Mouse (Mus musculus) kidney, embryonic 14.5 days (tissue): ENCODE data around the gene Prmt3. TPM values are rescaled to one million over a fixed set of nuclear protein-coding genes. Genes with fewer than 3 reads are reported as not detected.

Source experiments
- ATAC-seq: fragments of 200-750 bp; cut with Nextera tagmentation; 2 replicates; pipeline ENCODE4 v1.8.0; 2017; ENCODE audit warnings: moderate number of reproducible peaks, mild to moderate bottlenecking, moderate TSS enrichment, moderate library complexity; ENCODE audit not compliant: low FRiP score, low TSS enrichment
- H3K27ac ChIP-seq: fragments of 300-500 bp; sonication (generic); 2 replicates; pipeline ENCODE4 v1.5.1; 2014; ENCODE audit warnings: low read depth, mild to moderate bottlenecking, low read length, moderate library complexity, mixed read lengths
- H3K27me3 ChIP-seq: fragments of 300-500 bp; sonication (generic); 2 replicates; pipeline ENCODE4 v1.6.1; 2014; ENCODE audit warnings: mild to moderate bottlenecking, low read length; ENCODE audit not compliant: control insufficient read depth, insufficient read depth
- H3K36me3 ChIP-seq: fragments of 300-500 bp; sonication (generic); 2 replicates; pipeline ENCODE4 v1.6.1; 2014; ENCODE audit warnings: low read length, mixed read lengths; ENCODE audit not compliant: control insufficient read depth, insufficient read depth
- H3K4me1 ChIP-seq: fragments of 300-500 bp; sonication (generic); 2 replicates; pipeline ENCODE4 v1.6.1; 2014; ENCODE audit warnings: low read length, mixed read lengths; ENCODE audit not compliant: control insufficient read depth, insufficient read depth
- H3K4me2 ChIP-seq: fragments of 300-500 bp; sonication (generic); replicated peaks from 2 replicates; pipeline ENCODE4 v1.6.1; 2014; ENCODE audit warnings: low read depth, mild to moderate bottlenecking, low read length
- H3K4me3 ChIP-seq: fragments of 300-500 bp; sonication (generic); 2 replicates; pipeline ENCODE4 v1.5.1; 2014; ENCODE audit warnings: mild to moderate bottlenecking, low read length
- H3K9ac ChIP-seq: fragments of 300-500 bp; sonication (generic); 2 replicates; pipeline ENCODE4 v1.6.1; 2014; ENCODE audit warnings: low read depth, mild to moderate bottlenecking, low read length, moderate library complexity
- H3K9me3 ChIP-seq: fragments of 300-500 bp; sonication (generic); 2 replicates; pipeline ENCODE4 v1.6.1; 2016; ENCODE audit warnings: low read length; ENCODE audit not compliant: control insufficient read depth
- WGBS: fragments of 180-500 bp; shearing (Covaris S2); extraction: QIAGEN DNeasy Blood & Tissue Kit; methylation state at CpG from one replicate; pipeline ENCODE4 v1.1.7; 2014; 5-methylcytosine and 5-hydroxymethylcytosine counted together
- polyA plus RNA-seq: library from polyadenylated mRNA; unstranded; fragments of >200 nt; fragmentation: Nextera tagmentation; extraction: Ambion mirVana; gene quantifications from 2 replicates; pipeline ENCODE4 v1.2.1, GENCODE M21; 2014

Gene Prmt3
- polyA plus RNA-seq, 1 experiment from 2014 or later, result 82.8 TPM

- whole genome bisulfite sequencing, result 56% methylated on average over 8 of the region's 8 CpGs
- Histone ChIP-seq H3K27me3 (no peaks in the 10 kb centered on the region), H3K9me3 (no peaks in the 10 kb centered on the region), H3K4me2 (no peak overlapping the region), H3K4me3 (no peak overlapping the region), H3K27ac (no peak overlapping the region), H3K4me1 (peaks cover 12% of the 10 kb centered on the region; the same call in 1 of the 2 replicates), H3K9ac (no peak overlapping the region), H3K36me3 (no peaks in the 10 kb centered on the region)
- ATAC-seq, result peak; percentile 47; the same call in 1 of the 2 replicates
Observed at GRCm38 (mm10) chr7:49879998-49880707, 102.0 kb downstream of the Prmt3 start.

- Histone ChIP-seq H3K9ac (no peak overlapping the region), H3K4me3 (no peak overlapping the region), H3K9me3 (no peaks in the 10 kb centered on the region), H3K27me3 (no peaks in the 10 kb centered on the region), H3K36me3 (no peaks in the 10 kb centered on the region), H3K4me1 (peaks cover 12% of the 10 kb centered on the region; the same call in 1 of the 2 replicates), H3K27ac (no peak overlapping the region), H3K4me2 (0 out of 2 replicates have a peak overlapping the region, but pooled peaks have one; percentile 2)
- WGBS, result 14% methylated on average over 4 of the region's 4 CpGs
- ATAC-seq, result peak; percentile 44; the same call in 1 of the 2 replicates
Observed at GRCm38 (mm10) chr7:49882288-49882687, 104.1 kb downstream of the Prmt3 start.

GRCm38 (mm10) chr7:49882694-49883389, 104.7 kb downstream of the Prmt3 start:
- no peak for ATAC-seq
- H3K9me3 ChIP-seq, result no peaks in the 10 kb centered on the region
- no peak overlapping the region for H3K9ac ChIP-seq
- no peaks in the 10 kb centered on the region for H3K27me3 ChIP-seq
- H3K4me1 ChIP-seq, result peaks cover 12% of the 10 kb centered on the region; the same call in 1 of the 2 replicates
- H3K4me3 ChIP-seq, result no peak overlapping the region
- 25% methylated on average over 16 of the region's 16 CpGs for WGBS
- H3K36me3 ChIP-seq, result no peaks in the 10 kb centered on the region
- 0 out of 2 replicates have a peak overlapping the region, but pooled peaks have one; percentile 2 for H3K4me2 ChIP-seq
- no peak overlapping the region for H3K27ac ChIP-seq

- H3K9ac ChIP-seq, result no peak overlapping the region
- no peak for ATAC-seq
- H3K4me2 ChIP-seq, result no peak overlapping the region
- peaks cover 2% of the 10 kb centered on the region; the same call in 1 of the 2 replicates for H3K4me1 ChIP-seq
- H3K27ac ChIP-seq, result no peak overlapping the region
- no peak overlapping the region for H3K4me3 ChIP-seq
- no peaks in the 10 kb centered on the region for H3K27me3 ChIP-seq
- no peaks in the 10 kb centered on the region for H3K36me3 ChIP-seq
- WGBS, result 73% methylated on average over 2 of the region's 2 CpGs
- no peaks in the 10 kb centered on the region for H3K9me3 ChIP-seq
Observed at GRCm38 (mm10) chr7:49887776-49888390, 109.7 kb downstream of the Prmt3 start.

GRCm38 (mm10) chr7:49894786-49895185, 116.6 kb downstream of the Prmt3 start:
- ATAC-seq, result no peak
- H3K4me2 ChIP-seq, result no peak overlapping the region
- H3K36me3 ChIP-seq, result no peaks in the 10 kb centered on the region
- 70% methylated on average over 2 of the region's 2 CpGs for WGBS
- no peak overlapping the region for H3K27ac ChIP-seq
- H3K4me1 ChIP-seq, result no peaks in the 10 kb centered on the region
- H3K27me3 ChIP-seq, result no peaks in the 10 kb centered on the region
- H3K9ac ChIP-seq, result no peak overlapping the region
- no peaks in the 10 kb centered on the region for H3K9me3 ChIP-seq
- H3K4me3 ChIP-seq, result no peak overlapping the region

GRCm38 (mm10) chr7:49895296-49895695, 117.2 kb downstream of the Prmt3 start:
- H3K4me2 ChIP-seq, result no peak overlapping the region
- no peak overlapping the region for H3K27ac ChIP-seq
- H3K36me3 ChIP-seq, result no peaks in the 10 kb centered on the region
- H3K4me1 ChIP-seq, result no peaks in the 10 kb centered on the region
- no peak overlapping the region for H3K4me3 ChIP-seq
- H3K9ac ChIP-seq, result no peak overlapping the region
- no peak for ATAC-seq
- no peaks in the 10 kb centered on the region for H3K9me3 ChIP-seq
- H3K27me3 ChIP-seq, result no peaks in the 10 kb centered on the region
- 74% methylated on average over 6 of the region's 6 CpGs for WGBS

GRCm38 (mm10) chr7:49902003-49902552, 123.9 kb downstream of the Prmt3 start:
- peak; percentile 81 for ATAC-seq

GRCm38 (mm10) chr7:49907191-49908171, 129.3 kb downstream of the Prmt3 start:
- Histone ChIP-seq H3K4me1 (no peaks in the 10 kb centered on the region), H3K27me3 (peaks cover 85% of the 10 kb centered on the region), H3K36me3 (no peaks in the 10 kb centered on the region), H3K4me3 (0 out of 2 replicates have a peak overlapping the region, but pooled peaks have one; percentile 3), H3K9me3 (no peaks in the 10 kb centered on the region), H3K9ac (no peak overlapping the region), H3K4me2 (no peak overlapping the region), H3K27ac (no peak overlapping the region)
- 2% methylated on average over 28 of the region's 28 CpGs for WGBS
- no peak for ATAC-seq

More at GRCm38 (mm10) chr7:49902003-49902552, 123.9 kb downstream of the Prmt3 start:
- Histone ChIP-seq H3K9me3 (no peaks in the 10 kb centered on the region), H3K27ac (no peak overlapping the region), H3K27me3 (peaks cover 32% of the 10 kb centered on the region), H3K4me3 (no peak overlapping the region), H3K4me1 (no peaks in the 10 kb centered on the region), H3K9ac (no peak overlapping the region), H3K4me2 (no peak overlapping the region), H3K36me3 (no peaks in the 10 kb centered on the region)
- WGBS, result 14% methylated on average over 9 of the region's 9 CpGs
